Mouse (Mus musculus) c-Kit-positive CD71-negative TER-119-negative erythroid progenitor cells, embryonic 14.5 days (primary cell): ENCODE data around the gene Agtrap.

Experiments used
- DNase-seq: peaks from one replicate; pipeline ENCODE4 v3.0.0-alpha.2; 2013; ENCODE audit warnings: low read depth

Agtrap gene

GRCm38 (mm10) chr4:148104146-148104545, 16.3 kb upstream of the Agtrap start:
- DNase-seq, result no peak

GRCm38 (mm10) chr4:148101801-148102527, 14.1 kb upstream of the Agtrap start:
- no peak for DNase-seq

GRCm38 (mm10) chr4:148098666-148099065, 10.8 kb upstream of the Agtrap start:
- no peak for DNase-seq

GRCm38 (mm10) chr4:148097936-148098335, 10.1 kb upstream of the Agtrap start:
- no peak for DNase-seq

GRCm38 (mm10) chr4:148095081-148095480, 7.2 kb upstream of the Agtrap start:
- DNase-seq, result no peak

GRCm38 (mm10) chr4:148094161-148094560, 6.3 kb upstream of the Agtrap start:
- DNase-seq, result no peak

GRCm38 (mm10) chr4:148092551-148093271, 4.9 kb upstream of the Agtrap start:
- DNase-seq, result no peak

GRCm38 (mm10) chr4:148091181-148091580, 3.4 kb upstream of the Agtrap start:
- no peak for DNase-seq

GRCm38 (mm10) chr4:148089166-148089565, 1.3 kb upstream of the Agtrap start:
- DNase-seq, result no peak

- DNase-seq, result no peak
Observed at GRCm38 (mm10) chr4:148087091-148087906, 532 bp downstream of the Agtrap start.

GRCm38 (mm10) chr4:148085907-148086305, 1.9 kb downstream of the Agtrap start:
- no peak for DNase-seq

GRCm38 (mm10) chr4:148085131-148085906, 2.5 kb downstream of the Agtrap start:
- no peak for DNase-seq

- no peak for DNase-seq
Observed at GRCm38 (mm10) chr4:148084261-148084714, 3.5 kb downstream of the Agtrap start.

GRCm38 (mm10) chr4:148083176-148083899, 4.5 kb downstream of the Agtrap start:
- no peak for DNase-seq

GRCm38 (mm10) chr4:148082257-148083044, 5.4 kb downstream of the Agtrap start:
- DNase-seq, result no peak

GRCm38 (mm10) chr4:148081201-148081600, 6.6 kb downstream of the Agtrap start:
- DNase-seq, result no peak

- DNase-seq, result no peak
Observed at GRCm38 (mm10) chr4:148080597-148080973, 7.2 kb downstream of the Agtrap start.

GRCm38 (mm10) chr4:148079944-148080596, 7.8 kb downstream of the Agtrap start:
- no peak for DNase-seq

- DNase-seq, result no peak
Observed at GRCm38 (mm10) chr4:148079212-148079611, 8.6 kb downstream of the Agtrap start.

- no peak for DNase-seq
Observed at GRCm38 (mm10) chr4:148075881-148076280, 11.9 kb downstream of the Agtrap start.
